Mouse (Mus musculus) hematopoietic stem cell, adult 5-6 weeks (primary cell): ENCODE measurements around the gene Uchl1. TPM values are rescaled to one million over a fixed set of nuclear protein-coding genes. Genes with fewer than 3 reads are reported as not detected.

ENCODE experiments used
- total RNA-seq: library from RNA; stranded (forward); fragments of 172-1452, 232-1000 nt; gene quantifications from 2 replicates; pipeline ENCODE4 v1.2.3, GENCODE M21; 2017

Uchl1 gene
- total RNA-seq, 1 experiment from 2014 or later, result 4.0 TPM

Other genes starting within 250 kb of the Uchl1 start
- 4.6 and 5.2 TPM in 2 replicates for gene Apbb2, start 57.3 kb upstream of the Uchl1 start, total RNA-seq
- gene Limch1, start 69.7 kb downstream of the Uchl1 start, total RNA-seq, result 0.30 and 0.63 TPM in 2 replicates